Mouse (Mus musculus) kidney, adult 2 months (tissue): ENCODE measurements around the gene Ddx60. TPM values are rescaled to one million over a fixed set of nuclear protein-coding genes. Genes with fewer than 3 reads are reported as not detected.

Source experiments
- DNase-seq: peaks from one replicate; pipeline ENCODE4 v3.0.0; 2021
- H3K27ac ChIP-seq: fragments of 200-500 bp; 2 replicates; pipeline ENCODE4 v1.5.1; 2012; ENCODE audit warnings: low read depth, low read length, control low read depth, inconsistent platforms; ENCODE audit not compliant: insufficient read depth
- H3K27me3 ChIP-seq: fragments of 200-500 bp; replicated peaks from 2 replicates; pipeline ENCODE4 v1.6.1; 2012; ENCODE audit warnings: mild to moderate bottlenecking, moderate library complexity, low read length, inconsistent platforms; ENCODE audit not compliant: control insufficient read depth, insufficient read depth
- H3K36me3 ChIP-seq: fragments of 200-500 bp; 2 replicates; pipeline ENCODE4 v1.6.1; 2012; ENCODE audit warnings: mild to moderate bottlenecking, moderate library complexity, low read length, inconsistent platforms; ENCODE audit not compliant: control insufficient read depth, insufficient read depth
- H3K4me1 ChIP-seq: fragments of 200-500 bp; 2 replicates; pipeline ENCODE4 v1.6.1; 2011; ENCODE audit warnings: low read length; ENCODE audit not compliant: control insufficient read depth, insufficient read depth
- H3K4me3 ChIP-seq: fragments of 200-500 bp; 2 replicates; pipeline ENCODE4 v1.5.1; 2011; ENCODE audit warnings: mild to moderate bottlenecking, low read depth, low read length, control low read depth; ENCODE audit not compliant: insufficient read depth
- CTCF ChIP-seq: fragments of 200-500 bp; conservative IDR thresholded peaks from 2 replicates; pipeline ENCODE4 v1.5.1; 2011; ENCODE audit warnings: low read depth, mild to moderate bottlenecking, control low read depth, low read length, moderate library complexity, mixed read lengths; ENCODE audit not compliant: insufficient read depth, insufficient read length
- POLR2A ChIP-seq: fragments of 200-500 bp; IDR thresholded peaks from one replicate; pipeline ENCODE4 v1.6.1; 2011; ENCODE audit warnings: low read depth, low read length, control low read depth
- WGBS: fragments of 180-500 bp; shearing (Covaris S2); methylation state at CpG from one replicate; pipeline ENCODE4 v1.1.7; 2018; 5-methylcytosine and 5-hydroxymethylcytosine counted together
- polyA plus RNA-seq: library from polyadenylated mRNA; depleted of rRNA; stranded (reverse); fragments of >200 nt; gene quantifications from 2 replicates; pipeline ENCODE4 v1.2.3, GENCODE M21; 2012

Ddx60 gene
- polyA plus RNA-seq, 1 experiment = 0.95 TPM

GRCm38 (mm10) chr8:61909313-61909712, 18.6 kb upstream of the Ddx60 start:
- Histone ChIP-seq H3K27ac (no peak overlapping the region), H3K4me1 (no peaks in the 10 kb centered on the region), H3K36me3 (no peaks in the 10 kb centered on the region), H3K27me3 (no peaks in the 10 kb centered on the region), H3K4me3 (no peak overlapping the region)
- no peak for DNase-seq
- 63% methylated on average over 3 of the region's 3 CpGs for WGBS
- TF ChIP-seq CTCF = no peak
- TF ChIP-seq POLR2A = no peak

GRCm38 (mm10) chr8:61912817-61913216, 15.1 kb upstream of the Ddx60 start:
- DNase-seq = no peak
- Histone ChIP-seq H3K4me1 (no peaks in the 10 kb centered on the region), H3K4me3 (no peak overlapping the region), H3K27me3 (no peaks in the 10 kb centered on the region), H3K36me3 (no peaks in the 10 kb centered on the region), H3K27ac (no peak overlapping the region)
- TF ChIP-seq POLR2A (no peak), CTCF (no peak)
- 95% methylated on average over 5 of the region's 5 CpGs for WGBS

GRCm38 (mm10) chr8:61913957-61914356, 13.9 kb upstream of the Ddx60 start:
- TF ChIP-seq POLR2A = no peak
- TF ChIP-seq CTCF = no peak
- no peaks in the 10 kb centered on the region for H3K4me1 ChIP-seq
- 58% methylated on average over 9 of the region's 9 CpGs for WGBS
- H3K27ac ChIP-seq = no peak overlapping the region
- no peak overlapping the region for H3K4me3 ChIP-seq
- no peaks in the 10 kb centered on the region for H3K36me3 ChIP-seq
- no peaks in the 10 kb centered on the region for H3K27me3 ChIP-seq
- DNase-seq = no peak

GRCm38 (mm10) chr8:61917287-61917686, 10.6 kb upstream of the Ddx60 start:
- Histone ChIP-seq H3K36me3 (no peaks in the 10 kb centered on the region), H3K27me3 (no peaks in the 10 kb centered on the region), H3K27ac (no peak overlapping the region), H3K4me3 (no peak overlapping the region), H3K4me1 (no peaks in the 10 kb centered on the region)
- no peak for DNase-seq
- TF ChIP-seq CTCF (no peak), POLR2A (no peak)
- WGBS = 85% methylated on average over 4 of the region's 4 CpGs

GRCm38 (mm10) chr8:61919145-61919788, 8.6 kb upstream of the Ddx60 start:
- H3K36me3 ChIP-seq = no peaks in the 10 kb centered on the region
- H3K27ac ChIP-seq = no peak overlapping the region
- whole genome bisulfite sequencing = 98% methylated on average over 2 of the region's 2 CpGs
- no peak overlapping the region for H3K4me3 ChIP-seq
- no peaks in the 10 kb centered on the region for H3K27me3 ChIP-seq
- TF ChIP-seq POLR2A (no peak), CTCF (no peak)
- no peaks in the 10 kb centered on the region for H3K4me1 ChIP-seq
- DNase-seq = no peak

GRCm38 (mm10) chr8:61920389-61920788, 7.5 kb upstream of the Ddx60 start:
- no peak for DNase-seq
- no peak for TF ChIP-seq CTCF
- TF ChIP-seq POLR2A = no peak
- 54% methylated on average over 7 of the region's 7 CpGs for WGBS

GRCm38 (mm10) chr8:61921454-61922054, 6.3 kb upstream of the Ddx60 start:
- no peak for DNase-seq
- no peaks in the 10 kb centered on the region for H3K36me3 ChIP-seq
- no peaks in the 10 kb centered on the region for H3K27me3 ChIP-seq
- H3K27ac ChIP-seq = no peak overlapping the region
- no peaks in the 10 kb centered on the region for H3K4me1 ChIP-seq
- H3K4me3 ChIP-seq = no peak overlapping the region
- TF ChIP-seq POLR2A (no peak), CTCF (no peak)
- 85% methylated on average over 10 of the region's 10 CpGs for WGBS

More at GRCm38 (mm10) chr8:61920389-61920788, 7.5 kb upstream of the Ddx60 start:
- Histone ChIP-seq H3K27ac (no peak overlapping the region), H3K4me3 (no peak overlapping the region), H3K27me3 (no peaks in the 10 kb centered on the region), H3K36me3 (no peaks in the 10 kb centered on the region), H3K4me1 (no peaks in the 10 kb centered on the region)
